Mouse (Mus musculus): Measurements from ENCODE around the gene Syt12. TPM values are rescaled to one million over a fixed set of nuclear protein-coding genes. Genes with fewer than 3 reads are reported as not detected.
A peak's percentile ranks its signal among the peaks of the same experiment; 100 is the strongest.

The Syt12 gene
- polyA plus RNA-seq, 1 experiment from 2014 or later = 0.34 TPM

DNA sequence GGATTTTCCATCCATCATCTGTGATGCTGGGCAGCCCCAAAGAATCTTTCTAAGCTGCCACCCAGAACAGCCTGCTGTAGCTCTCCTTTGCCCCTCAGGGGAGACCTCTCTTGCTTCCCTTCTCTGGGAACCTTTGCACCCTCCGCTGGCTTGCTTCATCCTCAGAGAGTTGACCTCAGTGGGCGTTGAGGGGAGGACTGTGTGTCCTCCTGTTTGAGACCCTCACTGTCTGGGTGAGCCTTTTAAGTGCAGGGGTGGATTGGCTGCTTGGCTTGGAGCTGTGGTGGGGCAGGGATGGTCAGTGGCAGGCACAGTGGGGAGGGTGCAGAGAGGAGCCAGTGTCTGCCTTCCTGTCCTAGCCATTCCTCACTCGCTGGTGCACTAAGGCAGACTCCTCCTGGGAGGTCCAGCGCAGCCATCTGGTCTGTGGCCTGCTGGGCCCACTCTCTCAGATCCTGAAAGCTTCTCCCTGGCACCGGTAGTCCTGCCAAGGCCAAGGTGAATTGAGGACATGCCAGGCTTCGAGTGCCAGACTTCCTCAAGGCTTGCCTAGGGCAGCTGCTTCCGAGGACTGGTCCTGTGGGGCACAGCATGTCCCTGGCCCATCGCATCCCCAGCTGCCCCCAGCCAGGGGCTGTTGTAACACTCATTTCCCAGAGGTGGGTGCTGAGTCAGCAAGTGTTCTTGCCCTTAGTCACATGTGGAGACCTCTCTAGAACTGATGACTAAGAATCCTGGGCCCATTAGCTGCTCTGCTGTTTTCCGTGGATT lies 15.5 kb upstream of the Syt12 start:
- Histone ChIP-seq H3K27ac (ENCODE audit: low read length) (no peak overlapping the region), H3K36me3 (ENCODE audit: control insufficient read depth, insufficient read depth, low read length) (no peaks in the 10 kb centered on the region), H3K9ac (ENCODE audit: low read depth, low read length) (no peak overlapping the region), H3K4me2 (ENCODE audit: low read depth, low read length) (no peak overlapping the region), H3K4me1 (ENCODE audit: control insufficient read depth, insufficient read depth, low read length) (peaks cover 10% of the 10 kb centered on the region), H3K27me3 (replicated peaks; ENCODE audit: control insufficient read depth, insufficient read depth, low read length) (no peaks in the 10 kb centered on the region), H3K9me3 (ENCODE audit: control insufficient read depth, low read length) (no peaks in the 10 kb centered on the region), H3K4me3 (ENCODE audit: low read length) (no peak overlapping the region)
- ATAC-seq = no peak
- WGBS = 64% methylated on average over 9 of the region's 9 CpGs

DNA sequence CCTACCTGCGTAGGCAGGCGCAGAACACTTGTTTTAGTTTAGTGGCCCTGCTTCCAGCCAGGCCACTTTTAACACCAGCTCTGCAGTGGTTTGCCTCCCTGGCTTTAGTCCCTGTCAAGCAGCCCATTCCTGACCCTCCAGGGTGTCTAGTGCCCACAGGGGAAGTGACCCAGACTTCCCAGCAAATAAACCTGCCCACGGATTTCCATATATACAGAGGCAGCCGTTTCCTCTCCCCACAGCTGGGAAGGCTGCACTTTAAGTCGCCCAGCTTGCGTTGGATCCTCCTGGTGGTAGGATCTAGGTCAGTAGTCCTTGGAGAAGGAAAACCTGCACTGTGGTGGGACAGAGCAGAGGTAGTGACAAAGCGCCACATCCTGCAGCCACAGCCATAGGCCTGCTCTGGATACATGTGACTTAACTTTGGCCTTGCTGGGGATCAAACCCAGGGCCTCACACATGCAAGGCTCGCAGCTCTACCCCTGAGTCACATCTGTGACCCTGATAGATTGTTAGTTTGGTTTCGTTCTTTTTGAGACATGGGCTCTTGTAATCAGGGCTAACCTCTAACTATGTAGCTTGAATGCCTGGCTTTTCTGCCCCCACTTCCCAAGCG lies 13.9 kb upstream of the Syt12 start:
- WGBS = 68% methylated on average over 10 of the region's 10 CpGs
- Histone ChIP-seq H3K9ac (ENCODE audit: low read depth, low read length) (no peak overlapping the region), H3K4me3 (ENCODE audit: low read length) (no peak overlapping the region)

DNA sequence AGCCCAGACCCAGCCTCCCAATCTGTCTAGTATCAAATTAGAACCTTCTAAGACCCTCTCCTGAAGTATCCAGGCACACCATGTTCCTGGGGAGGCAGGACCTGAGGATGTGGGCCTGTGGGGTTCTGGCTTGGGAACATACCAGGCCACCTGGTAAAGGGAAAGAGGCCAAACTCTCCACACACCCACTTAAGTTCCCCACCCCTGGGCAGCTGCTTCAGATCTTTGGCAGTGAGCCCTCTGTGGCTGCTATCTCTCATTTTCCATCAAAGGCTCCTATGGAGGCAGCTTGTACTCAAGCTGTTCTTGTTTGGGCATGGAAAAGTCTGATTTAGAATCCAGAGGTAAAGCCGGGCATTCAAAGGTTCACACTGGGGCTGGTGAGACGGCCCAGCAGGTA lies 10.6 kb upstream of the Syt12 start:
- H3K4me1 ChIP-seq (ENCODE audit: control insufficient read depth, insufficient read depth, low read length) = no peaks in the 10 kb centered on the region
- no peak overlapping the region for H3K4me2 ChIP-seq (ENCODE audit: low read depth, low read length)
- no peaks in the 10 kb centered on the region for H3K9me3 ChIP-seq (ENCODE audit: control insufficient read depth, low read length)
- H3K36me3 ChIP-seq (ENCODE audit: control insufficient read depth, insufficient read depth, low read length) = no peaks in the 10 kb centered on the region
- H3K4me3 ChIP-seq (ENCODE audit: low read length) = no peak overlapping the region
- WGBS = 70% methylated on average over 2 of the region's 2 CpGs
- H3K27ac ChIP-seq (ENCODE audit: low read length) = no peak overlapping the region
- no peak overlapping the region for H3K9ac ChIP-seq (ENCODE audit: low read depth, low read length)
- H3K27me3 ChIP-seq (replicated peaks; ENCODE audit: control insufficient read depth, insufficient read depth, low read length) = no peaks in the 10 kb centered on the region
- no peak for ATAC-seq

More for the DNA sequence above, 13.9 kb upstream of the Syt12 start:
- ATAC-seq = no peak
- Histone ChIP-seq H3K27ac (ENCODE audit: low read length) (no peak overlapping the region), H3K4me1 (ENCODE audit: control insufficient read depth, insufficient read depth, low read length) (no peaks in the 10 kb centered on the region; the same call in 1 of the 2 replicates), H3K27me3 (replicated peaks; ENCODE audit: control insufficient read depth, insufficient read depth, low read length) (no peaks in the 10 kb centered on the region), H3K4me2 (ENCODE audit: low read depth, low read length) (no peak overlapping the region), H3K36me3 (ENCODE audit: control insufficient read depth, insufficient read depth, low read length) (no peaks in the 10 kb centered on the region), H3K9me3 (ENCODE audit: control insufficient read depth, low read length) (no peaks in the 10 kb centered on the region)

DNA sequence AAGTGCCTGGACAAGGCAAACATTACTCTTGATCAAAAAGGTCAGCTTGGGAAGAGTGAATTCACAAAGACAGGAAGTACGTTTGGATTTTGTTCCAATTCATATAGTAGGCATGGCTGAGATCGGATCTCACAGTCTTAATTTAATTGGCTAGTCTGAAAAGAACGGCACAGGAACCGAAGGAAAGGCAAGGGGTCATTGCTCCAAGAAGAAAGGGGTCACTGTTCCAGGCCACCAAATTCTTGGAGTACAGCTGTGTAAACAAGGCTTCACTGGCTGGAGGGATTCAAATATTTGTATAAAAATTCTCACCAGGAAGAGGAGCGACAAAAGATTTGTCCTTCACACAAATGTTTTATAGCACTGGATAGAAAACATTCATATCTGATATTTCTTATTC lies 7.8 kb upstream of the Syt12 start:
- no peak for ATAC-seq
- H3K4me3 ChIP-seq (ENCODE audit: low read length) = no peak overlapping the region
- H3K27ac ChIP-seq (ENCODE audit: low read length) = no peak overlapping the region
- no peaks in the 10 kb centered on the region for H3K27me3 ChIP-seq (replicated peaks; ENCODE audit: control insufficient read depth, insufficient read depth, low read length)
- no peak overlapping the region for H3K4me2 ChIP-seq (ENCODE audit: low read depth, low read length)
- H3K4me1 ChIP-seq (ENCODE audit: control insufficient read depth, insufficient read depth, low read length) = no peaks in the 10 kb centered on the region
- 32% methylated on average over 5 of the region's 5 CpGs for WGBS
- no peaks in the 10 kb centered on the region for H3K9me3 ChIP-seq (ENCODE audit: control insufficient read depth, low read length)
- no peaks in the 10 kb centered on the region for H3K36me3 ChIP-seq (ENCODE audit: control insufficient read depth, insufficient read depth, low read length)
- H3K9ac ChIP-seq (ENCODE audit: low read depth, low read length) = no peak overlapping the region

DNA sequence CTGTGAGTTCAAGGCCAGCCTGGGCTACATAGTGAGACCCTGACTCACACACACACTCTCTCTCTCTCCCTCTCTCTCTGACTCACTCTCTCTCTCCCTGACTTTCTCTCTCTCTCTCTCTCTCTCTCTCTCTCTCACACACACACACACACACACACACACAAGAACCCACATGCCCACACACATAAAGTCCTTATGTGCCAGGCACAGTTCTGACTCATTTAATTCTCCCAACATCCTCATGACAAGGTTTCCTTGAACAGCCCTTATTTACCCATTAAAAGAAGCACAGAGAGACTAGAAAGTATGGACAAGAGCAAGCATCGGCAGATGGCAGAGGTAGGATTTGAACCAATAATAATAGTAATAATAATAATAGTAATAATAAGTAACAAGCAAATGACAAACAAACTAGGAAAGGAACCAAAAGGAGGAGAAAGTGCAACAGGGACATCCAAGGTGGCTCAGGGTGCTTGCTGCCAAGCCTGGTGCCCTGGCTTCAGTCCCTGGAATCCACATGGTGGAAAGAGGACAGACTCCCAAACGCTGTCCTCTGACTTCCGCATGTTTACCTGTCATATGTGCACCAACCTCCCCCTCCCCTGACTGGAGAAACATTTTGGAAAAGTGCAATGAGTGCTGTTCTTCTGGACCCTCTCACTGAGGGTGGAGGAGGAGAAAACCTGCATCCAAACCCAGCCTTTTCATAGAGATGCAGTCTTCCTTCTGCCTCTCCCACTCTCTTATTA lies 5.0 kb upstream of the Syt12 start:
- H3K27me3 ChIP-seq (replicated peaks; ENCODE audit: control insufficient read depth, insufficient read depth, low read length) = peaks cover 1% of the 10 kb centered on the region; the same call in 1 of the 2 replicates
- H3K9ac ChIP-seq (ENCODE audit: low read depth, low read length) = no peak overlapping the region
- H3K9me3 ChIP-seq (ENCODE audit: control insufficient read depth, low read length) = no peaks in the 10 kb centered on the region
- H3K4me1 ChIP-seq (ENCODE audit: control insufficient read depth, insufficient read depth, low read length) = peaks cover 2% of the 10 kb centered on the region
- no peak overlapping the region for H3K4me3 ChIP-seq (ENCODE audit: low read length)
- H3K4me2 ChIP-seq (ENCODE audit: low read depth, low read length) = no peak overlapping the region
- H3K27ac ChIP-seq (ENCODE audit: low read length) = no peak overlapping the region
- WGBS = 82% methylated on average over 3 of the region's 3 CpGs
- H3K36me3 ChIP-seq (ENCODE audit: control insufficient read depth, insufficient read depth, low read length) = no peaks in the 10 kb centered on the region
- ATAC-seq = no peak

DNA sequence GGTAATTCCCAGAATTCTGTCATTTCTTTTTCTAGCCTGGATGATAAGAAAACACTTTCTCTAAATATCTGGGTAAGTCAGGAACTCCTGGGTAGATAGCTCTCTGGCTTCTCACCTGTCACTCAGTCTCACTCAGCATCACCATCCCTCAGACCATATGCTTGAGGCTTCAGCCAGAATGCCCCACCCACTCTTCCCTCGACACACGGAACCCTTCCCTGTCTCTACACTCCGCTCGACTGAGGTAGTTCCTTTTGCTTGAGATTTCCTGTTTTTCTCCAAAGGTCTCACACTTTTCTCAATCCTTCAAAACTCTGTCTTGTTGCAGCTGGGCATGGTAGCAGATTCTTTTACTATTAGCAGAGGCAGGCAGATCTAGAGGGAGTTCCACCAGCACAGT lies 4.1 kb upstream of the Syt12 start:
- no peak overlapping the region for H3K9ac ChIP-seq (ENCODE audit: low read depth, low read length)
- H3K27ac ChIP-seq (ENCODE audit: low read length) = no peak overlapping the region
- WGBS = 42% methylated on average over 4 of the region's 4 CpGs
- H3K4me1 ChIP-seq (ENCODE audit: control insufficient read depth, insufficient read depth, low read length) = peaks cover 11% of the 10 kb centered on the region
- no peaks in the 10 kb centered on the region for H3K36me3 ChIP-seq (ENCODE audit: control insufficient read depth, insufficient read depth, low read length)
- ATAC-seq = no peak
- H3K4me3 ChIP-seq (ENCODE audit: low read length) = no peak overlapping the region
- no peaks in the 10 kb centered on the region for H3K9me3 ChIP-seq (ENCODE audit: control insufficient read depth, low read length)
- H3K27me3 ChIP-seq (replicated peaks; ENCODE audit: control insufficient read depth, insufficient read depth, low read length) = peaks cover 11% of the 10 kb centered on the region; the same call in 1 of the 2 replicates
- no peak overlapping the region for H3K4me2 ChIP-seq (ENCODE audit: low read depth, low read length)

DNA sequence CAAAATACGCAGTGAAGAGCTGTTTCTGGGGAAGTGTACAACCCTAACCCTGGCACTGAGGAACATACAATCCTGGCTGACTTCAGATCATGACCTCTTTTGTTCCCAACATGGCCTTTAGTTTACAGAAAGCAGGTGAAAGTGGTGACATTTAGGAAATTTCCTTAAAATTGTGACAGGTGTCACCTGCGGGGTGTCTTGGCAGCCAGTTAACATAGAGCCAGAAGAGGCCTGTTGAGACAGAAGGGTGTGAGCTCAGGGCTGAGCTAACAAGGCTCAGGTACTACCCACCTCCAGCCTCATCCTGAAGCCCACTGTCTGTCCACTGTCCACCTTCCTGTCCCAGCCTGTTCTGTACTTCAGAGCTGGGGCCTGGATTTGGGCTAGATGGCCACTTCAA lies 2.8 kb upstream of the Syt12 start:
- Histone ChIP-seq H3K4me2 (ENCODE audit: low read depth, low read length) (no peak overlapping the region), H3K27ac (ENCODE audit: low read length) (no peak overlapping the region), H3K36me3 (ENCODE audit: control insufficient read depth, insufficient read depth, low read length) (no peaks in the 10 kb centered on the region), H3K4me1 (ENCODE audit: control insufficient read depth, insufficient read depth, low read length) (peaks cover 11% of the 10 kb centered on the region), H3K27me3 (replicated peaks; ENCODE audit: control insufficient read depth, insufficient read depth, low read length) (peaks cover 22% of the 10 kb centered on the region), H3K4me3 (ENCODE audit: low read length) (no peak overlapping the region), H3K9ac (ENCODE audit: low read depth, low read length) (no peak overlapping the region), H3K9me3 (ENCODE audit: control insufficient read depth, low read length) (no peaks in the 10 kb centered on the region)
- no peak for ATAC-seq
- WGBS = 75% methylated on average over 2 of the region's 2 CpGs

DNA sequence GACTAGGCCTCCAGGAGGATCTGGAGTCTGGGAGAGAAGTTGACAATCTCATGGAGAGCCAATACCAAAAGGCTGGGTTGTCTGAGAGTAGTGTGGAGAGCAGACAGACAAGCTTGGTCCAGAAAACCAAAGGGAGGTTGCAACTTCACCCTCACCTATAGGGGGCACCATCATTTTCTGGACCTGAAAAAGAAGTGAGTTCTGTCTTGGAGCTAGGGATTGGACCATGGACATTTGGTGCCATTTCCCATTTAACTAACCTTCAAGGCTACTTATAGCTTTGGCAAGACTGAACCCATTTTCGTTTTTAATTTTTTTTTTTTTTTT lies 906 bp upstream of the Syt12 start:
- no peak overlapping the region for H3K4me2 ChIP-seq (ENCODE audit: low read depth, low read length)
- ATAC-seq = no peak
- no peaks in the 10 kb centered on the region for H3K9me3 ChIP-seq (ENCODE audit: control insufficient read depth, low read length)
- no peak overlapping the region for H3K4me3 ChIP-seq (ENCODE audit: low read length)
- no peak overlapping the region for H3K9ac ChIP-seq (ENCODE audit: low read depth, low read length)
- no peak overlapping the region for H3K27ac ChIP-seq (ENCODE audit: low read length)
- peaks cover 11% of the 10 kb centered on the region for H3K4me1 ChIP-seq (ENCODE audit: control insufficient read depth, insufficient read depth, low read length)
- peaks cover 26% of the 10 kb centered on the region for H3K27me3 ChIP-seq (replicated peaks; ENCODE audit: control insufficient read depth, insufficient read depth, low read length)
- H3K36me3 ChIP-seq (ENCODE audit: control insufficient read depth, insufficient read depth, low read length) = no peaks in the 10 kb centered on the region
- 33% methylated on average over 1 of the region's 1 CpGs for WGBS

DNA sequence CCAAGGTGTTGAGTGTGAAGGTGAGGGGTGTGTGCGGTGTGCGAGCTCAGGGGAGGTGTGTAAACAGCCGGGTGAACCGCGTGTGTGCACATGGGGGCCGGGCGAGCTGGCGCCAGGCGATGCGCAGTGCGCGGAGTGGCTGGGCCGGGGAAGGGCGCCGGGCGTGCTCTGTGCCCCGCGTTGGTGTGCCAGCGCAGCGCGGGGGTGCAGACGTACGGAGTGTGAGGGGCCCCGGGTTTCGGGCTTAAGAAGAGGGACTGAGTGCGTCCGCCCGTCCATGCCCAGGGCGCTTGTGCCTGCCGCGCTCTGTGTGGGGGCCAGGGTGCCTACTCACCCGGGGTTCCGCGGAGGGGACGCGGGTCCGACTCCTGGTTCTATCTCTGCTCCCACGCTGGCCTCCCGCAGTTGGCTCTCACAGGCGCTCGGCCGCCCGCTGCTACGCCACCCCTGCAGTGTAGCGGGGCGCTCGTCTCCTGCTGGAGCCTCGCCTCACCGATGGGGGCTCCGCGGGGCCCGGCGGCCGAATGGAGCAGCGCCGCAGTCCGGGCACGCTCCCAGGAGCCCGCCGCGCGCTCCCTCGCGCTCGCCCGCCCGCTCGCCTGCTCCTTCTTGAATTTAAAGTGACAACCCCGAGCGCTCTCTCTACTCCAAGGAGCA lies 518 bp downstream of the Syt12 start:
- peak; percentile 58 for ATAC-seq

More for the DNA sequence above, 518 bp downstream of the Syt12 start:
- Histone ChIP-seq H3K27ac (ENCODE audit: low read length) (no peak overlapping the region), H3K4me3 (ENCODE audit: low read length) (peak overlapping the region; percentile 56), H3K36me3 (ENCODE audit: control insufficient read depth, insufficient read depth, low read length) (no peaks in the 10 kb centered on the region), H3K9ac (ENCODE audit: low read depth, low read length) (peak overlapping the region; percentile 66), H3K4me1 (ENCODE audit: control insufficient read depth, insufficient read depth, low read length) (peaks cover 11% of the 10 kb centered on the region), H3K4me2 (ENCODE audit: low read depth, low read length) (peak overlapping the region; percentile 98), H3K9me3 (ENCODE audit: control insufficient read depth, low read length) (no peaks in the 10 kb centered on the region), H3K27me3 (replicated peaks; ENCODE audit: control insufficient read depth, insufficient read depth, low read length) (peaks cover 26% of the 10 kb centered on the region)
- under 1% methylated on average over 70 of the region's 70 CpGs for WGBS

Measured in intestine, embryonic 16.5 days (tissue).